Mouse (Mus musculus) right cerebral cortex, postnatal 4 days (tissue): ENCODE results near the gene Nhsl2.
A peak's percentile ranks its signal among the peaks of the same experiment; 100 is the strongest.

Source experiments
- DNase-seq: peaks from one replicate; pipeline ENCODE4 v3.0.0-alpha.2; 2022

Gene Nhsl2

GRCm38 (mm10) chrX:101986657-101987367 lies 137.6 kb downstream of the Nhsl2 start:
- no peak for DNase-seq

GRCm38 (mm10) chrX:101993841-101994571 lies 144.8 kb downstream of the Nhsl2 start:
- DNase-seq, result peak; percentile 56

GRCm38 (mm10) chrX:101996726-101997125 lies 147.5 kb downstream of the Nhsl2 start:
- no peak for DNase-seq

- peak; percentile 53 for DNase-seq
These were observed 154.6 kb downstream of the Nhsl2 start for GRCm38 (mm10) chrX:102003632-102004315.

GRCm38 (mm10) chrX:102004370-102004769 lies 155.2 kb downstream of the Nhsl2 start:
- peak; percentile 10 for DNase-seq

- peak; percentile 2 for DNase-seq
These were observed 156.0 kb downstream of the Nhsl2 start for GRCm38 (mm10) chrX:102005141-102005641.

- DNase-seq, result no peak
These were observed 158.8 kb downstream of the Nhsl2 start for GRCm38 (mm10) chrX:102007935-102008334.

GRCm38 (mm10) chrX:102017213-102017923 lies 168.2 kb downstream of the Nhsl2 start:
- DNase-seq, result no peak

- no peak for DNase-seq
These were observed 169.7 kb downstream of the Nhsl2 start for GRCm38 (mm10) chrX:102018890-102019289.

- no peak for DNase-seq
These were observed 170.5 kb downstream of the Nhsl2 start for GRCm38 (mm10) chrX:102019471-102020240.

- DNase-seq, result no peak
These were observed 175.8 kb downstream of the Nhsl2 start for GRCm38 (mm10) chrX:102024976-102025375.

- DNase-seq, result peak; percentile 12
These were observed 182.7 kb downstream of the Nhsl2 start for GRCm38 (mm10) chrX:102031851-102032250.

- DNase-seq, result no peak
These were observed 183.2 kb downstream of the Nhsl2 start for GRCm38 (mm10) chrX:102032431-102032830.

- DNase-seq, result no peak
These were observed 184.4 kb downstream of the Nhsl2 start for GRCm38 (mm10) chrX:102033566-102033965.

GRCm38 (mm10) chrX:102035671-102036070 lies 186.5 kb downstream of the Nhsl2 start:
- no peak for DNase-seq

- no peak for DNase-seq
These were observed 187.7 kb downstream of the Nhsl2 start for GRCm38 (mm10) chrX:102036866-102037361.

GRCm38 (mm10) chrX:102037506-102037905 lies 188.3 kb downstream of the Nhsl2 start:
- no peak for DNase-seq

GRCm38 (mm10) chrX:102041562-102041961 lies 192.4 kb downstream of the Nhsl2 start:
- no peak for DNase-seq

- DNase-seq, result no peak
These were observed 193.2 kb downstream of the Nhsl2 start for GRCm38 (mm10) chrX:102042386-102042785.

- no peak for DNase-seq
These were observed 201.4 kb downstream of the Nhsl2 start for GRCm38 (mm10) chrX:102050552-102050951.

- DNase-seq, result no peak
These were observed 202.0 kb downstream of the Nhsl2 start for GRCm38 (mm10) chrX:102051225-102051624.

GRCm38 (mm10) chrX:102053371-102053770 lies 204.2 kb downstream of the Nhsl2 start:
- no peak for DNase-seq
